Mouse (Mus musculus) liver, adult (tissue): Measurements from ENCODE around the gene Fbxl2.

Experiments
- GATA4 ChIP-seq: IDR thresholded peaks from 2 replicates; pipeline ENCODE4 v1.6.1; 2014; ENCODE audit warnings: mild to moderate bottlenecking, low read length; ENCODE audit not compliant: insufficient replicate concordance

Fbxl2 gene

GRCm38 (mm10) chr9:113915789-113916188 is 130.2 kb downstream of the Fbxl2 start:
- no peak for TF ChIP-seq GATA4
